Mouse (Mus musculus) right cerebral cortex, postnatal 36 days (tissue): Measurements from ENCODE around the gene Cd248.
"Not testable (repeated sequence)": the region's sequence is repeated elsewhere in the genome, so short reads cannot be mapped to it uniquely, and the experiment has no call there.

Source experiments
- DNase-seq, 2 experiments: peaks; one replicate each; pipeline ENCODE4 v3.0.0; 2022; ENCODE audit warnings: low spot score in 2 of 2, mixed read lengths in 1 of 2

The Cd248 gene

GRCm38 (mm10) chr19:5073518-5073917 lies 5.6 kb downstream of the Cd248 start:
- no peak for DNase-seq

DNA sequence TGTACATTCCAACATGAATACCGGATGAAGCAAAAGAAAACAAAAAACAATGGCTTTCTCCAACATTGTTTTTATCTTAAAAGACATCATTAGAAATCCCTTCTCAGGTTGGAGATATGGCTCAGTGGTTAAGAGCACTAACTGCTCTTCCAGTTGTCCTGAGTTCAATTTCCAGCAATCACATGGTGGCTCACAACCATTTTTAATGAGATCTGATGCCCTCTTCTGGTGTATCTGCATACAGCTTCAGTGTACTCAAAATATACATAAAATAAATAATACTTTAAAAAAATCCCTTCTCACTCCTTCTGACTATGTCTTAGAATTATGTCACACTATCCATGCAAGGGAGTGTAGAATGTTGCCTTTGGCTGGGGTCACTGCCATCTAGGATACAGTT lies 11.4 kb downstream of the Cd248 start:
- no peak for DNase-seq

- DNase-seq = no peak
Observed at GRCm38 (mm10) chr19:5082005-5082404, 14.1 kb downstream of the Cd248 start.

- peak in 1 of 2 experiments; percentile 28 for DNase-seq
Observed at GRCm38 (mm10) chr19:5082596-5082995, 14.7 kb downstream of the Cd248 start.

GRCm38 (mm10) chr19:5083961-5084833 lies 16.3 kb downstream of the Cd248 start:
- no peak for DNase-seq

GRCm38 (mm10) chr19:5084834-5085144 lies 16.9 kb downstream of the Cd248 start:
- DNase-seq = no peak

DNA sequence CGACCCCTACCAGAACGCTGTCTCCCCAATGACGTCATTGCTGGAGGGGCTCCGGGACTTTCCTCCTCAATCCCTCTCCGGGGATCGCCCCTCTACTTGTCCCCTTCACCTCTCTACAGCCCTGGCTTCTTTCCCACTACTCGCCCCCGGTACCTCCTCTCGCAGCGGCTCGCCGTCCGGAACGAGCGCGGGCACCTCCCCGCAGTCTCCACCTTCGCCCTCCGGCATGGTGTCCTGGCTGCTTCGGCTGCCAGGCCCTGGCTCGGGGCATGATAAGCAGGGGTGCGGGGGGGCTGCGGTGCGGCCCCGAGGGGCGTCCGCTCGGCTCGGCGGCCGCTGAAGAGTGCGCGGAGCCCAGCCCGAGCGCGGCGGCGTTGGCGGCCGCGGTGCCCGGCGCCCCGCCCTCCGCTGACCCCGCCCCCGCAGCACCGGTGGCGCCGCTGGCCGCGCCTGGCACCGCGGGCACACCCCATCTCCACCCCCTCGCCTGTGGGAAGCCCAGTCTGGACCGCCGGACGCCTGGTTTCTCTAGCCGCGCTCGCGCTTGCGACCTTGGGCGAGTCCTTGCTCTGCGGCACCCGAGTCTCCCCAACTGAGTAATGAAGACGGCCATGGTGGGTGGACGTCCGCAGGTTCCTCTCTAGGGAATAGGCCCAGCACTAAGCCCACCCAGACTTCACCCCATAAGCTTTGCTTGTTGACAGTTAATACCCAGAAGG lies 17.4 kb downstream of the Cd248 start, which contains the start of gene Tmem151a:
TSS of gene Tmem151a (minus strand) at position 387 of the 719 bp plus-strand sequence.
- DNase-seq = no peak

DNA sequence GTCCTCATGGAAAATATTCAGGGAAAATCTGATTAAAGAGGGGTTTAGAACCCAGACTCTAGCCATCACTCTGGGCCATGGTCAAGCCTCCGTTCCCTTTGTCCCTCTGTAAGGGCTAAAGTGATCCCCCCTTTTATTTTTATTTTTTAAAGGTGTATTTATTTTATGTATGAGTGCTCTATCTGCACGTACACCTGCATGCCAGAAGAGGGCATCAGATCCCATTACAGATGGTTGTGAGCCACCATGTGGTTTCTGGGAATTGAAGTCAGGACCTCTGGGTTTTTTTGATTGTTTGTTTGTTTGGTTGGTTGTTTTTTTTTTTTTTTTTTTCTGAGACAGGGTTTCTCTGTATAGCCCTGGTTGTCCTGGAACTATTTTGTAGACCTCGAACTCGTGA lies 18.7 kb downstream of the Cd248 start:
- not testable (repeated sequence) for DNase-seq

DNA sequence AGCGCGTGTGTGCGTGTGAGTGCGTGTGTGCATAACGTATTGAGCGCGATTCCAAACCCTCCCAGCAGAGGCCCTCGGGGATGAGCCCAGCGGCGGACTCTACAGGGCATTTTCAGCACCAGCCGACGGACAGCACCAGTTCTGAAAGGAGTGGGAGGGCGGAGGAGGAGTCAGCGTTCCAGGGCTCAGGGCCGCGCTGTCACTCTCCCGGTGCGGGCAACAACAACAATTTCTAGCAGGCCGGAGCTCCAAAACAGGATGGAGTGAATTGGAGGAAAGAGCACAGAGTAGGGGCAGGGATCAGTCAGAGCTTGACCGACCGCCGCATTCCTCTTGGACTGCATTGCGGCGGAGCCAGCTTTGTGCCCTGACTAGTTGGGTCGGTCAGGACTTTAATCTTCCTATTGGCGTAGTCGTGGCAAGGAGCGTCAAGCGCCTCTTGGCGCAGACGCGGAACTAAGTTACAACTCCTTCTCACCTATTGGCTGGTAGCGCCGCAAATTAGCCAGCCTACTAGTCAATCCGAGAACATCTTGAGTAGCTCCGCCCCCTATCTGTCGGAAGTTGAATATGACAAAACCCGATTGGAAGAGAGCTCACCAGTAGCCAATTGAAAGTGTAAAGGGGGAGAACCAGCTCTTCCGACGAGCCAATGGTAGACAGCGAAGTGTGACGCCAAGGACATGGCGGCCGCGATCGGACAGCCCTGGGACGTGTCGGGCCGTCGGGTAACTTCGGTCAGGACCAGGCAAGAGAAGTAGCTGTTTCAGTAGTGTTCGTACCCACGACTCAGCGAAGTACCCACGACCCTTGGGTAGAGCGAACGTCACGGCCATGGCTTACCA lies 20.2 kb downstream of the Cd248 start, which contains the start of gene Yif1a:
TSS of gene Yif1a (plus strand) at position 655 of the 845 bp plus-strand sequence.
- peak; percentile 95 to 98 for DNase-seq

GRCm38 (mm10) chr19:5089324-5089723 lies 21.4 kb downstream of the Cd248 start:
- no peak for DNase-seq

GRCm38 (mm10) chr19:5092083-5092482 lies 24.2 kb downstream of the Cd248 start:
- DNase-seq = no peak

GRCm38 (mm10) chr19:5093481-5094242 lies 25.8 kb downstream of the Cd248 start:
- no peak for DNase-seq

- DNase-seq = peak; percentile 97 to 98
Observed at GRCm38 (mm10) chr19:5094243-5094632, 26.4 kb downstream of the Cd248 start.

DNA sequence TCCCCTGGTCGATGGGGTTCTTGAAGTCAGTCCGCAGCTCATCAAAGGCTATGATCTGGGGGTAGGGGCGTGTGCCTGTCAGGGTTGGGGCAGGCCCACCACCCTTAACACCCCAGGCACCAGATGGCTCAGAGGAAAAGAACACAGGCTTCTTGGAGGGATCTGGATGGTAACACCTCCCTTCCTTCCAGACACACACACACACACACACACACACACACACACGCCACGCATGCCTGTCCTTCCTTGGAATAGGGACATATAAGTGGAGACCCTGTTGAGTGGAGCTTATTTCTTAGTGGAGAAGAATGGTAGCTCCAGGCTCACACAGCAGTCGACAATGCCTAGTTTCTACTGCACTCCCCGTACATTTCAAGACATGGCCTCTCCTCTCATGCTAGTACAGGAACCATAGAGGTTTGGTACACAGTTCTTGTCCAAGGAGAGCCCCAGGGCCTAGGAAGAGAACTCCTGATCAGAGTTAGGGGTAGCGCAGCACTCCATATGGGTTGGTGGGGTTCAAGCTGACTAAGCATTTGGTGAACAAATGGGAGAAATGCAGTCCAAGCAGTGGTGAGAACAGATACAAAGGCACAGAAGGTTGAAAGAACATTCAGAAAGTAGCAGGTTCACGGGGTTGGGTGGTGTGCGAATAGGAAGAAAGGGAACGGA lies 27.0 kb downstream of the Cd248 start:
- DNase-seq = no peak

DNA sequence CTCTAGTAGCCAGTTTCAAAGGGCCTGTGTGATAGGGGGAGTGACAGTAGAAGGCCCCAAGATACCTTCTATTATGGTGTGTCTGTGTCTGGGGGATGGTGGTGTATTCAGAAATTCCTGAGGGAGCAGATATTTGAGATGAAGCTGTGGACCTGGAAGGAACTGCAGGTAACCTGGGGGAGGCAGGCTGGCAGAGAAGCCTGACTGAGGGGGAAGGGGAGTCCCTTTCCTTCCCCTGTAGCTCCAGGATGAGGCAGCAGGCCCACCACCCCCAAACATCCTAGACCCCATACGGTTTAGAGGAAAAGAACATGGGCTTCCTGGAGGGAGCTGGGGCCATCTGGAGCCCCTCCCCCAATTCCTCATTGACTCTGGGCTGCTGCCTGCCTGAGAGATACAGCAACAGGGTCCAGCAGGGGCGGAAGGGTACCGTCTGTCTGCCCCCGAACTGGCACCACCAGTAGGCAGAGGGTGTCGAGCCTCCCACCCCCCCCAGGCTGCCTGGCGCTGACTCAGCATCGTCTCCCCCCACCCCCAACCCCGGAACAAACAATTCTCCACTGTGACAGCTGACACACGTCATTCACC lies 28.1 kb downstream of the Cd248 start:
- no peak for DNase-seq

- no peak for DNase-seq
Observed at GRCm38 (mm10) chr19:5097521-5098362, 29.9 kb downstream of the Cd248 start.

DNA sequence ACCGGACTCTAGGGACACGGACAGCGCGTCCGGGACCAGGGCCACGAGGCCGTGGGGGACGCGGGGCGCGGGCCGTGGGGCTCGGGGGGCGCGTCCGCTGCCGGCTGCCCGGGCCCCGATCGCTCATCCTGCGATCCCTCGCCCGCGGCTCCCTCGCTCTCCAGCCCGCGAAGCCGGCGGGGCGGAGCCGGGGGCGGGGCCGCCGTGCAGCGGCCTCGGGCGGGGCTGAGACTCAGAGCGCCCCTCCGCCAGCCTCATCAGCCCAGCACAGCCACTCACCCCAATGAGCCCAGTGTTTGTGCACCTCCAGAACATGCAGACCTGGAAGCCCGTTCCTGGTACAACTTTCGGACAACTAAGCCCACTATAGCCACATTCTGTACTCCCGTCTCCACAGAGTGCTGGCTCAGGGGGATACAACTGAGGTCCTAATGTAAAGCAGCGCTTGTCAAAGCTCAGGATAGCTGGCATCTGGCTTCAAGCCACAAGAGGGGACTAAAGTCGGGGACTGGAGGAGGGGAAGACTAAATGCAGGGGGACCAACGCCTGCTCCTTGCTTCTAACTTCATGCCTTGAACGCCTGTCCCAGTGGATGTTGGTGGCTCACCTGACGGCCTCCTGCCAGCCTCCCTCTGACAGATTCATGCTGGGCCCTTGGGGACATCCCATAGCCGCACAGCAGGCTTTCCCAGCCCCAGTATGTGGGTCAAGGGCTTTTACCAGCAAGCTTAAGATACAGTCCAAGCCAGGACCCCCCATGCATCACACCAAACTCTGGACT lies 30.7 kb downstream of the Cd248 start, which contains the start of gene Cnih2:
TSS of gene Cnih2 (minus strand) at position 159 of the 781 bp plus-strand sequence.
- peak in 1 of 2 experiments; percentile 71 for DNase-seq

GRCm38 (mm10) chr19:5106074-5106473 lies 38.2 kb downstream of the Cd248 start:
- DNase-seq = no peak
